8 mouse cellular contexts compared by ENCODE assay signal in genomic region chr17:63467866-63468265, GRCm38 (mm10). TPM values are rescaled to one million over a fixed set of nuclear protein-coding genes. Genes with fewer than 3 reads are reported as not detected.
DNase-seq lines count a peak whose midpoint lies in the region; TF ChIP-seq lines count a peak whose summit lies in the region.

No protein-coding gene starts in this region.

- H3K27ac ChIP-seq in cerebellum, adult 2 months (ENCODE audit: insufficient read depth, low read length): no peak overlapping the region
- no peak overlapping the region for H3K27ac ChIP-seq in limb, embryonic 10.5 days
- no peak overlapping the region for H3K27ac ChIP-seq in thymus, adult 2 months (ENCODE audit: control insufficient read depth, insufficient read depth, low read length)

- TF ChIP-seq POLR2A in cerebellum, adult 2 months (IDR thresholded peaks at IDR 0.05; ENCODE audit: borderline replicate concordance, insufficient read depth, low read length): no peak
- no peak for TF ChIP-seq POLR2A in thymus, adult 2 months (IDR thresholded peaks at IDR 0.05; ENCODE audit: control insufficient read depth, extremely low read depth, insufficient read depth, low read length, poor library complexity)

- H3K9me3 ChIP-seq in limb, embryonic 10.5 days (replicated peaks): no peaks in the 10 kb centered on the region

- H3K27me3 ChIP-seq in cerebellum, adult 2 months (ENCODE audit: control insufficient read depth, insufficient read depth, low read length): no peaks in the 10 kb centered on the region
- H3K27me3 ChIP-seq in limb, embryonic 10.5 days (ENCODE audit: low read depth, poor library complexity, severe bottlenecking): no peaks in the 10 kb centered on the region
- H3K27me3 ChIP-seq in thymus, adult 2 months (ENCODE audit: control insufficient read depth, insufficient read depth, low read length): no peaks in the 10 kb centered on the region

- H3K4me1 ChIP-seq in cerebellum, adult 2 months (ENCODE audit: control insufficient read depth, insufficient read depth, low read length): no peaks in the 10 kb centered on the region
- H3K4me1 ChIP-seq in limb, embryonic 10.5 days: no peaks in the 10 kb centered on the region
- no peaks in the 10 kb centered on the region for H3K4me1 ChIP-seq in thymus, adult 2 months (replicated peaks; ENCODE audit: control insufficient read depth, insufficient read depth, low read length)

- 12% methylated on average over 6 of the region's 6 CpGs for WGBS in cerebellum, adult 2 months
- 14% methylated on average over 6 of the region's 6 CpGs for WGBS in limb, embryonic 10.5 days
- WGBS in thymus, adult 2 months: 14% methylated on average over 6 of the region's 6 CpGs

- H3K36me3 ChIP-seq in limb, embryonic 10.5 days: peaks cover 8% of the 10 kb centered on the region
- H3K36me3 ChIP-seq in thymus, adult 2 months (ENCODE audit: control insufficient read depth, insufficient read depth, low read length): no peaks in the 10 kb centered on the region

- peak; percentile 93 for TF ChIP-seq CTCF in cerebellum, adult 2 months (IDR thresholded peaks at IDR 0.05; ENCODE audit: borderline replicate concordance, insufficient read depth, low read depth, low read length)
- no peak for TF ChIP-seq CTCF in thymus, adult 2 months (IDR thresholded peaks at IDR 0.05; ENCODE audit: borderline replicate concordance, control insufficient read depth, extremely low read depth, insufficient read depth, low read length, poor library complexity)

- DNase-seq in 3T3-L1 (ENCODE audit: low read depth, low spot score) (peak; percentile 84), MEL-GATA-1-ER (ENCODE audit: extremely low read depth, low read depth) (peak; percentile 40)
- DNase-seq in cerebellum, adult 2 months: peak; percentile 56 to 60
- peak; percentile 68 for DNase-seq in forelimb bud, embryonic 11.5 days (ENCODE audit: low read depth, low spot score)
- DNase-seq in hindlimb bud, embryonic 11.5 days (ENCODE audit: extremely low spot score, low read depth, low spot score): peak; percentile 18
- DNase-seq in limb, embryonic 10.5 days (ENCODE audit: low spot score): peak; percentile 59
- DNase-seq in natural killer cell, adult 2 months (ENCODE audit: low spot score in 2 of 2): peak; percentile 21 to 55
- peak; percentile 60 for DNase-seq in thymus, adult 2 months

- H3K4me3 ChIP-seq in cerebellum, adult 2 months (replicated peaks; ENCODE audit: insufficient read depth, low read depth, low read length): no peak overlapping the region
- H3K4me3 ChIP-seq in limb, embryonic 10.5 days: no peak overlapping the region
- no peak overlapping the region for H3K4me3 ChIP-seq in thymus, adult 2 months (ENCODE audit: control insufficient read depth, insufficient read depth, low read length)

RNA-seq across cellular contexts. Expression of gene Fbxl17, which starts 32.0 kb away (rescaled TPM):
- polyA plus RNA-seq in cerebellum, adult 2 months (2012; rRNA removed): 19.4 and 21.5 TPM in 2 replicates
- 4.4 and 4.6 TPM in 2 replicates for polyA plus RNA-seq in limb, embryonic 10.5 days (2016; fragmentation: Nextera tagmentation; extraction: Ambion mirVana)
- 7.3 and 9.8 TPM in 2 replicates for polyA plus RNA-seq in thymus, adult 2 months (2012; rRNA removed)

Comparison
In these comparisons a context has a peak if more than half of its experiments do, and no peak if none do; other contexts are left out.
1. DNase-seq: peak in every context shown above with its lines; median percentile 84 in 3T3-L1; 68 in forelimb bud, embryonic 11.5 days; 60 in thymus, adult 2 months; 59 in limb, embryonic 10.5 days; 58 in cerebellum, adult 2 months; 40 in MEL-GATA-1-ER; 38 in natural killer cell, adult 2 months; 18 in hindlimb bud, embryonic 11.5 days.